Mouse (Mus musculus) thymus, postnatal 0 days (tissue): ENCODE measurements around the gene Rin2. TPM values are rescaled to one million over a fixed set of nuclear protein-coding genes. Genes with fewer than 3 reads are reported as not detected.

Source experiments
- DNase-seq: peaks from one replicate; pipeline ENCODE4 v3.0.0-alpha.2; 2015; ENCODE audit warnings: low spot score
- polyA plus RNA-seq: library from polyadenylated mRNA; unstranded; fragments of >200 nt; fragmentation: Nextera tagmentation; extraction: Ambion mirVana; gene quantifications from 2 replicates; pipeline ENCODE4 v1.2.1, GENCODE M21; 2015

Rin2 gene
- polyA plus RNA-seq, 1 experiment from 2014 or later = 6.7 TPM

- DNase-seq = no peak
These were observed 148.0 kb downstream of the Rin2 start for GRCm38 (mm10) chr2:145822783-145823729.

- no peak for DNase-seq
These were observed 149.7 kb downstream of the Rin2 start for GRCm38 (mm10) chr2:145824749-145825148.

- DNase-seq = no peak
These were observed 150.2 kb downstream of the Rin2 start for GRCm38 (mm10) chr2:145825221-145825620.

GRCm38 (mm10) chr2:145827930-145828329 lies 152.9 kb downstream of the Rin2 start:
- DNase-seq = no peak

- no peak for DNase-seq
These were observed 153.6 kb downstream of the Rin2 start for GRCm38 (mm10) chr2:145828603-145829002.

- no peak for DNase-seq
These were observed 154.2 kb downstream of the Rin2 start for GRCm38 (mm10) chr2:145829231-145829630.

GRCm38 (mm10) chr2:145830417-145830816 lies 155.4 kb downstream of the Rin2 start:
- no peak for DNase-seq

- peak; percentile 65 for DNase-seq
These were observed 157.2 kb downstream of the Rin2 start for GRCm38 (mm10) chr2:145831949-145832835.

- no peak for DNase-seq
These were observed 157.8 kb downstream of the Rin2 start for GRCm38 (mm10) chr2:145832836-145833221.

- DNase-seq = no peak
These were observed 158.3 kb downstream of the Rin2 start for GRCm38 (mm10) chr2:145833341-145833740.

- DNase-seq = no peak
These were observed 160.9 kb downstream of the Rin2 start for GRCm38 (mm10) chr2:145835920-145836319.

GRCm38 (mm10) chr2:145838675-145839074 lies 163.7 kb downstream of the Rin2 start:
- peak; percentile 31 for DNase-seq

GRCm38 (mm10) chr2:145839565-145840315 lies 164.7 kb downstream of the Rin2 start:
- DNase-seq = no peak

GRCm38 (mm10) chr2:145840320-145840719 lies 165.3 kb downstream of the Rin2 start:
- DNase-seq = no peak

GRCm38 (mm10) chr2:145840910-145841870 lies 166.2 kb downstream of the Rin2 start:
- no peak for DNase-seq

GRCm38 (mm10) chr2:145843322-145843721 lies 168.3 kb downstream of the Rin2 start:
- DNase-seq = no peak

GRCm38 (mm10) chr2:145846595-145846994 lies 171.6 kb downstream of the Rin2 start:
- DNase-seq = no peak

GRCm38 (mm10) chr2:145849170-145849905 lies 174.3 kb downstream of the Rin2 start:
- DNase-seq = no peak

- DNase-seq = no peak
These were observed 175.8 kb downstream of the Rin2 start for GRCm38 (mm10) chr2:145850779-145851178.
